Mouse (Mus musculus) liver, embryonic 13.5 days (tissue): ENCODE results near the gene Cxcl12. TPM values are rescaled to one million over a fixed set of nuclear protein-coding genes. Genes with fewer than 3 reads are reported as not detected.

Source experiments
- ATAC-seq: fragments of 200-750 bp; cut with Nextera tagmentation; 2 replicates; pipeline ENCODE4 v1.8.0; 2017; ENCODE audit warnings: low read depth, mild to moderate bottlenecking, moderate number of reproducible peaks, moderate library complexity
- DNase-seq: peaks from one replicate; pipeline ENCODE4 v3.0.0; 2022
- H3K27ac ChIP-seq: fragments of 300-500 bp; sonication (generic); 2 replicates; pipeline ENCODE4 v1.5.1; 2015; ENCODE audit warnings: moderate library complexity, mild to moderate bottlenecking, inconsistent platforms
- H3K27me3 ChIP-seq: fragments of 300-500 bp; sonication (generic); 2 replicates; pipeline ENCODE4 v1.6.1; 2015; ENCODE audit warnings: mild to moderate bottlenecking, inconsistent platforms
- H3K36me3 ChIP-seq: fragments of 300-500 bp; sonication (generic); 2 replicates; pipeline ENCODE4 v1.6.1; 2015; ENCODE audit warnings: mild to moderate bottlenecking, inconsistent platforms
- H3K4me1 ChIP-seq: fragments of 300-500 bp; sonication (generic); replicated peaks from 2 replicates; pipeline ENCODE4 v1.6.1; 2015; ENCODE audit warnings: inconsistent platforms
- H3K4me2 ChIP-seq: fragments of 300-500 bp; sonication (generic); 2 replicates; pipeline ENCODE4 v1.6.1; 2015; ENCODE audit warnings: inconsistent platforms, mild to moderate bottlenecking, moderate library complexity
- H3K4me3 ChIP-seq: fragments of 300-500 bp; sonication (generic); replicated peaks from 2 replicates; pipeline ENCODE4 v1.5.1; 2015; ENCODE audit warnings: mild to moderate bottlenecking, inconsistent platforms
- H3K9ac ChIP-seq: fragments of 300-500 bp; sonication (generic); 2 replicates; pipeline ENCODE4 v1.6.1; 2015; ENCODE audit warnings: mild to moderate bottlenecking, inconsistent platforms
- H3K9me3 ChIP-seq: fragments of 300-500 bp; sonication (generic); replicated peaks from 2 replicates; pipeline ENCODE4 v1.6.1; 2016; ENCODE audit warnings: inconsistent platforms
- WGBS: fragments of 180-500 bp; shearing (Covaris S2); methylation state at CpG from one replicate; pipeline ENCODE4 v1.1.7; 2015; ENCODE audit not compliant: insufficient replicate concordance; 5-methylcytosine and 5-hydroxymethylcytosine counted together
- polyA plus RNA-seq: library from polyadenylated mRNA; unstranded; fragments of >200 nt; fragmentation: Nextera tagmentation; extraction: Ambion mirVana; gene quantifications from 2 replicates; pipeline ENCODE4 v1.2.1, GENCODE M21; 2015

Cxcl12 gene
- polyA plus RNA-seq, result 48.2 and 59.5 TPM in 2 replicates

GRCm38 (mm10) chr6:117168321-117169011, at the start of gene Cxcl12:
Gene Cxcl12, plus strand, starts transcription at chr6:117168535.
- Histone ChIP-seq H3K27me3 (peaks cover 59% of the 10 kb centered on the region), H3K4me1 (peaks cover 17% of the 10 kb centered on the region), H3K4me3 (peak within 1 kb of the TSS; percentile 56), H3K4me2 (peak within 1 kb of the TSS; percentile 54), H3K27ac (peak within 1 kb of the TSS; percentile 63), H3K9me3 (no peaks in the 10 kb centered on the region), H3K9ac (peak within 1 kb of the TSS; percentile 65), H3K36me3 (no peaks in the 10 kb centered on the region; the same call in 1 of the 2 replicates)
- under 1% methylated on average over 60 of the region's 64 CpGs for WGBS
- DNase-seq (no peak), ATAC-seq (peak; percentile 48)

DNA sequence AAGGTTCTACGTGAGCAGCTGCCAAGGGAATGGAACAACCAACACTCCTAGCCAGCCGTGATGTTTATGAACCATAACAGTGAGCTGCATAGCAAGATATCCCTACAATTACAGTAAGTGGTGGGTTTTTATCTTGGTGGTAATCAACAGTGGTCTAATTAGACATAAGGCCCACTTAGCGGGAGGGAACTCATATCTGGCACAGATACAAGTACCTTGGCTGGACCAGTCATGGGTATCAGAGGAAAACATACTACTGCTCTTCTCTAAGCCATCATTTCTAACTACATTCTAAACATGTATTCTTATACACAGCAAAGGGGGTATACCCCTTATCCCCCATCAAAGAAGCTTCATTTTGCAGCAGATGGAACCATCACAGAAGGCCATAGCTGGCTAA, 46.3 kb upstream of the Cxcl12 start:
- no peak overlapping the region for H3K4me2 ChIP-seq
- no peaks in the 10 kb centered on the region for H3K36me3 ChIP-seq
- H3K27ac ChIP-seq, result no peak overlapping the region
- no peaks in the 10 kb centered on the region for H3K27me3 ChIP-seq
- DNase-seq, result no peak
- 60% methylated on average over 3 of the region's 3 CpGs for WGBS
- H3K4me1 ChIP-seq, result no peaks in the 10 kb centered on the region
- no peaks in the 10 kb centered on the region for H3K9me3 ChIP-seq
- ATAC-seq, result no peak
- H3K4me3 ChIP-seq, result no peak overlapping the region
- H3K9ac ChIP-seq, result no peak overlapping the region

DNA sequence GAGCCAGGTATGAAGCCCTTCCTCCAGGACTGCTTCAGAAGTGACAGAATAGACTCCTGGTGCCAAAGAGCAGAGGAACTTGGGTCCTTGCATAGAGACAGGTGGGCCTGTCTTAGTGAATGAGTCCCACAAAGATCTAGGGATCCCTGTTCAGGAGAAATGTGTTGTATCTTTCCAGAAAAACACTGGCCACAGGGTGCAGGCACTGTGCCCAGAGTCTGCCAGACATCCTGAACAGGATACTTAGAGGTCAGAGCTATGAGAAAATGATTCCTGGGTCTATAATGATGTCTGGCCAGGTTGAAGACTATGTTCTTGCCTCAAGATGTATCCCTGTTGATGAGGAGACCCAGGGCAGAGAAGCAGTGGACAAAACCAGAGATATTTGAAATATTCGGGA, 42.0 kb upstream of the Cxcl12 start:
- no peak for DNase-seq
- ATAC-seq, result no peak
- Histone ChIP-seq H3K4me3 (no peak overlapping the region), H3K36me3 (no peaks in the 10 kb centered on the region), H3K27me3 (no peaks in the 10 kb centered on the region), H3K9ac (no peak overlapping the region), H3K4me1 (no peaks in the 10 kb centered on the region), H3K4me2 (no peak overlapping the region), H3K9me3 (no peaks in the 10 kb centered on the region), H3K27ac (no peak overlapping the region)
- 59% methylated on average over 1 of the region's 1 CpGs for WGBS

GRCm38 (mm10) chr6:117129443-117129842, 38.9 kb upstream of the Cxcl12 start:
- WGBS, result 60% methylated on average over 4 of the region's 4 CpGs
- Histone ChIP-seq H3K4me3 (no peak overlapping the region), H3K4me2 (no peak overlapping the region), H3K4me1 (no peaks in the 10 kb centered on the region), H3K9me3 (no peaks in the 10 kb centered on the region), H3K27ac (no peak overlapping the region), H3K27me3 (no peaks in the 10 kb centered on the region), H3K9ac (no peak overlapping the region), H3K36me3 (no peaks in the 10 kb centered on the region)
- ATAC-seq, result no peak
- DNase-seq, result no peak

DNA sequence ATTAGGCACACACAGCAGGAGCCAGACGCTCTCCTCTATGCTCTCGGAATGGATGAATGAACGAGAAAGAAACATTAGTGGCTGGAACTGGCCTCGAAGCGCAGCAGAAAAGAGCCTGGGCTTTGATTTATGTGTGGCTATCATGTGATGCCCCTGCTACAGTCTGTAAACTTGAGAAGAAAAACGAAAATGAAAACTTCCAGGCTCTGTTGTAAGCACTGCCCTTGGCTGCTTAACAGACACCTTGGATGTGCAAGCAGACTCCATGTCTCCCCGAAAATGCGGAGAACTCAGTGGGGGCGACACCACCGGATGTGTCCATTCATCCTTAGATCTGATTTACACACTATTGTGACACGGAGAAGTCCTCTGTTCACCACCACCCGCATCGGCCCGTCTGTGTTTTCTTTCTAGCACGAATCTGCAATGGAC, 37.6 kb upstream of the Cxcl12 start:
- Histone ChIP-seq H3K4me1 (no peaks in the 10 kb centered on the region), H3K9me3 (no peaks in the 10 kb centered on the region), H3K36me3 (no peaks in the 10 kb centered on the region), H3K4me2 (no peak overlapping the region), H3K27ac (no peak overlapping the region), H3K4me3 (no peak overlapping the region), H3K27me3 (no peaks in the 10 kb centered on the region), H3K9ac (no peak overlapping the region)
- DNase-seq (no peak), ATAC-seq (no peak)
- WGBS, result 61% methylated on average over 15 of the region's 15 CpGs

DNA sequence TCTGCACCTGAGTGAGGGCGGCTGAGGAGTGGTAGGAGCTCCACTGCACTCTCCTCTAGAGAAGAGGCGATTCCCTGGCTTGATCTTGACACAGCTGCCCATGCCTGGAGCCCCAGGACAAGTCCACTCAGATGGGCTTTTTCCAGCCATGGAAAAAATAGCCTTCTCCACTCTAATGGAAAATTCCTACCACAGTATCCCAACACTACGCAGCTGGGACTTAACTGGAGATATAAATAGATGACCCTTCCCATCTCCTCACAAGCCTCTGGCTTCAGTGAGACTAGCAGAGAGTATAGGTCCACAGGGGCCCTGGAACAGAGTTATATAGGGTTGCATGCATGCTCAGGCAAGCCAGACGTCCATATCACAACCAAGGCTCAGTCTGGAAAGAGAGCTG, 33.8 kb upstream of the Cxcl12 start:
- WGBS, result 42% methylated on average over 4 of the region's 4 CpGs
- Histone ChIP-seq H3K9me3 (no peaks in the 10 kb centered on the region), H3K9ac (no peak overlapping the region), H3K4me3 (no peak overlapping the region), H3K27me3 (no peaks in the 10 kb centered on the region), H3K4me1 (no peaks in the 10 kb centered on the region), H3K4me2 (no peak overlapping the region), H3K36me3 (no peaks in the 10 kb centered on the region), H3K27ac (no peak overlapping the region)
- ATAC-seq (no peak), DNase-seq (no peak)

GRCm38 (mm10) chr6:117137735-117138134, 30.6 kb upstream of the Cxcl12 start:
- Histone ChIP-seq H3K27ac (no peak overlapping the region), H3K4me2 (no peak overlapping the region), H3K9me3 (no peaks in the 10 kb centered on the region), H3K27me3 (no peaks in the 10 kb centered on the region), H3K4me1 (no peaks in the 10 kb centered on the region), H3K4me3 (no peak overlapping the region), H3K9ac (no peak overlapping the region), H3K36me3 (no peaks in the 10 kb centered on the region)
- 63% methylated on average over 2 of the region's 2 CpGs for WGBS
- DNase-seq (no peak), ATAC-seq (no peak)

GRCm38 (mm10) chr6:117140907-117141306, 27.4 kb upstream of the Cxcl12 start:
- no peak overlapping the region for H3K27ac ChIP-seq
- no peaks in the 10 kb centered on the region for H3K27me3 ChIP-seq
- H3K36me3 ChIP-seq, result no peaks in the 10 kb centered on the region
- H3K4me3 ChIP-seq, result no peak overlapping the region
- no peak overlapping the region for H3K9ac ChIP-seq
- 66% methylated on average over 4 of the region's 4 CpGs for WGBS
- no peak overlapping the region for H3K4me2 ChIP-seq
- no peaks in the 10 kb centered on the region for H3K4me1 ChIP-seq
- H3K9me3 ChIP-seq, result no peaks in the 10 kb centered on the region
- ATAC-seq, result no peak
- no peak for DNase-seq

DNA sequence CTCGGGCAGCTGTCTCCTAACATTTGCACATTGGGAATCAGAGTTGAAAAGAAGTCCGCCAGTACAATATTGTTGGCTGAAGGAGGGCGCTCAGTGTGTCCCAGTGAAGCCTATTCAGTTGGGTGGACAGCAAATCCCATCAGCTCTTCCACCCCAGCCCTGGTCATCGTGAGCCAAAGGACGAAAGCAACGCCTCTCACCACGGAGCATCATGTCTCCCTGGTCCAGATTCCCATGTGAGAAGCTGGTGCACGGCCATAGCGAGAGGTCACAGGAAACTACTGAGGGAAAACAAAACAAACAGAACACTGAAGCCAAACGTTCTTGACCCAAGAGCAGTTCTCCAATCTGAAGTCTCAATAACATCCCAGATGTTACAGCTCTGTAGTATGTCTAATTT, 21.4 kb upstream of the Cxcl12 start:
- Histone ChIP-seq H3K4me3 (no peak overlapping the region), H3K9ac (no peak overlapping the region), H3K36me3 (no peaks in the 10 kb centered on the region), H3K4me2 (no peak overlapping the region), H3K9me3 (no peaks in the 10 kb centered on the region), H3K27me3 (no peaks in the 10 kb centered on the region), H3K27ac (no peak overlapping the region), H3K4me1 (no peaks in the 10 kb centered on the region)
- no peak for ATAC-seq
- WGBS, result 56% methylated on average over 10 of the region's 10 CpGs
- no peak for DNase-seq

- no peak overlapping the region for H3K27ac ChIP-seq
- H3K4me2 ChIP-seq, result no peak overlapping the region
- DNase-seq (no peak), ATAC-seq (no peak)
- no peak overlapping the region for H3K9ac ChIP-seq
- no peaks in the 10 kb centered on the region for H3K36me3 ChIP-seq
- H3K27me3 ChIP-seq, result no peaks in the 10 kb centered on the region
- WGBS, result 26% methylated on average over 18 of the region's 18 CpGs
- no peaks in the 10 kb centered on the region for H3K9me3 ChIP-seq
- no peaks in the 10 kb centered on the region for H3K4me1 ChIP-seq
- no peak overlapping the region for H3K4me3 ChIP-seq
These were observed 16.7 kb upstream of the Cxcl12 start for GRCm38 (mm10) chr6:117151484-117152149.

- no peak overlapping the region for H3K4me3 ChIP-seq
- H3K9ac ChIP-seq, result no peak overlapping the region
- no peak overlapping the region for H3K4me2 ChIP-seq
- H3K9me3 ChIP-seq, result no peaks in the 10 kb centered on the region
- no peaks in the 10 kb centered on the region for H3K27me3 ChIP-seq
- 52% methylated on average over 5 of the region's 5 CpGs for WGBS
- H3K4me1 ChIP-seq, result no peaks in the 10 kb centered on the region
- no peaks in the 10 kb centered on the region for H3K36me3 ChIP-seq
- DNase-seq, result no peak
- no peak for ATAC-seq
- H3K27ac ChIP-seq, result no peak overlapping the region
These were observed 15.3 kb upstream of the Cxcl12 start for GRCm38 (mm10) chr6:117153046-117153445.

DNA sequence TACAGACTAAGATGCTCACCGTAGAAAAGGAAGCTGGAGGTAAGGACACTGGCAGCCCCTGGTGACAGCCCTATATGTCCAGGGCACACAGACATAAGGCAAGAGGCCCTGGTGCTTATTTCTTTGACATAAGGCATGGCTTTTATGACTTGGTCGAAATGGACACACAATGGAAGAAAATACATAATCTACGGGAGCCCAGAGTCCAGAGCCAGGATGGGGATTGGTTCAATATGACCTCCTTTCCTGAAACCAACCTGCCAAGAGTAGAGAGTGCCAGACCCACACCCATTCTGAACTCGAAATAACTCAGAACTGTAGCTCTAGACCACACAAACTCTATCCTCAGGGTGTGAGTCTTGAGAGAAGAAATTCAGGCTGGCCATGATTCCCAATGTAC, 11.5 kb upstream of the Cxcl12 start:
- Histone ChIP-seq H3K27me3 (0 out of 2 replicates have a peak, but pooled peaks cover 2% of the 10 kb centered on the region), H3K27ac (no peak overlapping the region), H3K9me3 (no peaks in the 10 kb centered on the region), H3K4me3 (no peak overlapping the region), H3K4me1 (no peaks in the 10 kb centered on the region), H3K9ac (no peak overlapping the region), H3K4me2 (no peak overlapping the region), H3K36me3 (no peaks in the 10 kb centered on the region)
- WGBS, result 42% methylated on average over 4 of the region's 4 CpGs
- ATAC-seq (no peak), DNase-seq (no peak)
